Mouse (Mus musculus) G1E (cell line): ENCODE measurements around the gene Clcf1. TPM values are rescaled to one million over a fixed set of nuclear protein-coding genes. Genes with fewer than 3 reads are reported as not detected.
"Not testable (repeated sequence)": the region's sequence is repeated elsewhere in the genome, so short reads cannot be mapped to it uniquely, and the experiment has no call there.

Experiments
- ATAC-seq: 2 replicates; pipeline ENCODE4 v1.8.0; 2016; ENCODE audit warnings: mild to moderate bottlenecking; ENCODE audit not compliant: insufficient number of reproducible peaks, poor library complexity, low FRiP score, severe bottlenecking; ENCODE audit errors: extremely low read depth
- DNase-seq: peaks from one replicate; pipeline ENCODE4 v3.0.0; 2012; ENCODE audit warnings: low spot score
- H3K27me3 ChIP-seq: 2 replicates; pipeline ENCODE4 v1.6.1; 2012; ENCODE audit warnings: mild to moderate bottlenecking, low read length, inconsistent platforms; ENCODE audit not compliant: insufficient read depth
- H3K36me3 ChIP-seq: replicated peaks from 2 replicates; pipeline ENCODE3; 2012; ENCODE audit warnings: mild to moderate bottlenecking, inconsistent platforms
- H3K4me1 ChIP-seq: 2 replicates; pipeline ENCODE4 v1.6.1; 2012; ENCODE audit warnings: low read depth, low read length, inconsistent platforms, mixed read lengths; ENCODE audit not compliant: insufficient read depth
- H3K4me3 ChIP-seq: 2 replicates; pipeline ENCODE4 v1.5.1; 2012; ENCODE audit warnings: low read depth, mild to moderate bottlenecking, inconsistent platforms, low read length, moderate library complexity, mixed read lengths
- H3K9me3 ChIP-seq: replicated peaks from 2 replicates; pipeline ENCODE4 v1.6.1; 2012; ENCODE audit warnings: inconsistent platforms
- CTCF ChIP-seq: IDR thresholded peaks from 2 replicates; pipeline ENCODE4 v1.5.1; 2012; ENCODE audit warnings: low read depth, low read length, inconsistent platforms, mixed read lengths
- GATA1 ChIP-seq: IDR thresholded peaks from 2 replicates; pipeline ENCODE4 v1.6.1; 2012; ENCODE audit warnings: borderline replicate concordance, low read length, inconsistent platforms, mixed read lengths
- GATA2 ChIP-seq: IDR thresholded peaks from 2 replicates; pipeline ENCODE4 v1.6.1; 2012; ENCODE audit warnings: low read depth, low read length, inconsistent platforms, borderline replicate concordance
- POLR2AphosphoS5 ChIP-seq: IDR thresholded peaks from 2 replicates; pipeline ENCODE4 v1.6.1; 2012; ENCODE audit warnings: low read depth, low read length, inconsistent platforms; ENCODE audit not compliant: insufficient replicate concordance
- TAL1 ChIP-seq: conservative IDR thresholded peaks from 2 replicates; pipeline ENCODE4 v1.6.1; 2012; ENCODE audit warnings: low read depth, low read length, inconsistent platforms, mixed read lengths
- polyA plus RNA-seq: library from polyadenylated mRNA; stranded (reverse); fragments of >175 nt; gene quantifications from 2 replicates; pipeline ENCODE4 v1.2.3, GENCODE M21; 2012
- total RNA-seq, 2 experiments: library from RNA; stranded (forward) in 1 of 2; stranded (reverse) in 1 of 2; fragments of 200-1000 nt in 1 of 2; fragments of >200 nt in 1 of 2; fragmentation: Nextera tagmentation in 1 of 2; gene quantifications; 2 replicates each; pipeline ENCODE4 v1.2.3; 2014 to 2017

Gene Clcf1
- total and polyA plus RNA-seq, 3 experiments, result 0.27 TPM; not detected in 2

GRCm38 (mm10) chr19:4240247-4240668 lies 26.2 kb downstream of the Clcf1 start:
- no peak for ATAC-seq
- Histone ChIP-seq H3K9me3 (no peaks in the 10 kb centered on the region), H3K36me3 (no peaks in the 10 kb centered on the region), H3K4me1 (peaks cover 8% of the 10 kb centered on the region), H3K27me3 (peaks cover 26% of the 10 kb centered on the region), H3K4me3 (no peak overlapping the region)
- TF ChIP-seq GATA2 (no peak), GATA1 (no peak), CTCF (no peak), POLR2AphosphoS5 (no peak)
- no peak for DNase-seq

- peaks cover 8% of the 10 kb centered on the region for H3K4me1 ChIP-seq
Observed at GRCm38 (mm10) chr19:4242416-4242815, 28.4 kb downstream of the Clcf1 start.

GRCm38 (mm10) chr19:4244775-4245174 lies 30.7 kb downstream of the Clcf1 start:
- Histone ChIP-seq H3K27me3 (peaks cover 22% of the 10 kb centered on the region), H3K9me3 (no peaks in the 10 kb centered on the region), H3K36me3 (no peaks in the 10 kb centered on the region), H3K4me1 (peaks cover 8% of the 10 kb centered on the region), H3K4me3 (no peak overlapping the region)
- DNase-seq (no peak), ATAC-seq (no peak)
- TF ChIP-seq CTCF (no peak), GATA1 (no peak), TAL1 (no peak), POLR2AphosphoS5 (no peak), GATA2 (no peak)

More at GRCm38 (mm10) chr19:4242416-4242815, 28.4 kb downstream of the Clcf1 start:
- no peak for DNase-seq
- no peaks in the 10 kb centered on the region for H3K36me3 ChIP-seq
- no peak overlapping the region for H3K4me3 ChIP-seq
- H3K27me3 ChIP-seq, result peaks cover 16% of the 10 kb centered on the region
- TF ChIP-seq GATA2 (no peak), TAL1 (no peak), GATA1 (no peak), CTCF (no peak), POLR2AphosphoS5 (no peak)
- no peak for ATAC-seq
- H3K9me3 ChIP-seq, result no peaks in the 10 kb centered on the region

GRCm38 (mm10) chr19:4247010-4247409 lies 33.0 kb downstream of the Clcf1 start:
- peaks cover 8% of the 10 kb centered on the region for H3K4me1 ChIP-seq
- no peaks in the 10 kb centered on the region for H3K36me3 ChIP-seq
- no peak for ATAC-seq
- no peak for TF ChIP-seq GATA1
- TF ChIP-seq GATA2, result no peak
- no peak for TF ChIP-seq POLR2AphosphoS5
- no peak for TF ChIP-seq CTCF
- no peak for TF ChIP-seq TAL1
- H3K9me3 ChIP-seq, result no peaks in the 10 kb centered on the region
- no peak for DNase-seq
- peaks cover 20% of the 10 kb centered on the region for H3K27me3 ChIP-seq
- no peak overlapping the region for H3K4me3 ChIP-seq

GRCm38 (mm10) chr19:4248683-4249082 lies 34.6 kb downstream of the Clcf1 start:
- H3K4me3 ChIP-seq, H3K36me3 ChIP-seq, H3K9me3 ChIP-seq, ATAC-seq, H3K4me1 ChIP-seq, DNase-seq: not testable (repeated sequence)
- H3K27me3 ChIP-seq, result peaks cover 28% of the 10 kb centered on the region

GRCm38 (mm10) chr19:4254230-4254629 lies 40.2 kb downstream of the Clcf1 start:
- TF ChIP-seq TAL1 (no peak), GATA1 (no peak), CTCF (no peak), POLR2AphosphoS5 (no peak), GATA2 (no peak)
- ATAC-seq, result no peak
- Histone ChIP-seq H3K27me3 (peaks cover 23% of the 10 kb centered on the region), H3K4me3 (no peak overlapping the region), H3K36me3 (no peaks in the 10 kb centered on the region), H3K4me1 (peaks cover 17% of the 10 kb centered on the region), H3K9me3 (no peaks in the 10 kb centered on the region)
- no peak for DNase-seq
